Mouse (Mus musculus): ENCODE measurements around the gene Etnppl. TPM values are rescaled to one million over a fixed set of nuclear protein-coding genes. Genes with fewer than 3 reads are reported as not detected.

The Etnppl gene
- polyA plus RNA-seq, 2 experiments = 0.03 TPM; not detected in 1

DNA sequence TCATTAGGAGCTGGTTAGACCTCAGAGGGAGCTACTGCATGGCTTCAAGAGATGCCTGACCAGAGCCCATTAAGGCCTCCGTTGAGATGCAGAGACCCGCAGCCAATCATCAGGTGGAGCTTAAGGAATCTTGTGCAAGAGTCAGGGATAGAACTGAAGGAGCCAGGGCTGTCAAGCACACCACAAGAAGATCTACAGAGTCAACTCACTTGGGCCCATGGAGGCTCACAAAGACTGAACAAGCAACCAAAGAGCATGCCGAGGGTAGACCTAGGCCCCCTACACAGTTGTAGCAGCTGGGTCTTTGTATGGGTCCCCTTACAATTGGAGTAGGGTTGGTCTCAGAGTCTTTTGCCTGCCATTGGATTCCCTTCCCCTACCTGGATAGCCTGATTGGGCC is 45.2 kb downstream of the Etnppl start:
- ATAC-seq (ENCODE audit: insufficient read depth) (no peak), DNase-seq (ENCODE audit: low read depth in 3 of 3, low spot score in 3 of 3) (no peak)
- TF ChIP-seq CTCF (IDR thresholded peaks at IDR 0.05; ENCODE audit: low read depth) (no peak), EP300 (IDR thresholded peaks at IDR 0.05; ENCODE audit: low read depth) (no peak)
- Histone ChIP-seq H3K27me3 (ENCODE audit: control insufficient read depth, insufficient read depth, low read length) (no peaks in the 10 kb centered on the region), H3K9me3 (ENCODE audit: control insufficient read depth, low read length) (no peaks in the 10 kb centered on the region), H3K4me1 (replicated peaks; ENCODE audit: control insufficient read depth in 2 of 2, insufficient read depth in 2 of 2, low read length in 1 of 2) (no peaks in the 10 kb centered on the region), H3K36me3 (replicated peaks; ENCODE audit: control insufficient read depth, insufficient read depth, low read depth) (no peaks in the 10 kb centered on the region), H3K4me2 (ENCODE audit: low read depth) (no peak overlapping the region), H3K9ac (replicated peaks) (no peak overlapping the region), H3K4me3 (ENCODE audit: insufficient read depth in 1 of 2, low read depth in 2 of 2, low read length in 2 of 2) (no peak overlapping the region), H3K27ac (no peak overlapping the region)
- 73% methylated on average over 3 of the region's 3 CpGs for WGBS (ENCODE audit: insufficient replicate concordance)

DNA sequence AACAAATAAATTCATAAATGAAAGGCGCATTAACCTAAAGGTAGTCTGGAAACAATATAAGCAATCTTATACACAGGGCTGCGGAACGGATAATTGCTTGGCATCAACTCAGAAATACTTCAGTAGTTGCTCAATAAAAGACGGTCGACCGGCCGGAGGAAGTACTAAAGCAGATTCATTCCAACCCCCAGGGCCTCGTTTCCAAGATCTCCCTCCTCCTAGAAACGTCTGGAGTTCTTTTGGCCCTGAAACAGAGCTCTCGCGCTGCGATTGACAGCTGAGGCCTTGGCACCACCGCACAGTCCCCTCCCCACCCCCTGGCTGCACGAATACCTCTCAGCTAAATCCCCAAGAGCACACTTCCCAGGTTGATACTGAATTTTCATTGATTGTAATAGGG is 54.0 kb downstream of the Etnppl start:
- 67% methylated on average over 14 of the region's 14 CpGs for WGBS (ENCODE audit: insufficient replicate concordance)

DNA sequence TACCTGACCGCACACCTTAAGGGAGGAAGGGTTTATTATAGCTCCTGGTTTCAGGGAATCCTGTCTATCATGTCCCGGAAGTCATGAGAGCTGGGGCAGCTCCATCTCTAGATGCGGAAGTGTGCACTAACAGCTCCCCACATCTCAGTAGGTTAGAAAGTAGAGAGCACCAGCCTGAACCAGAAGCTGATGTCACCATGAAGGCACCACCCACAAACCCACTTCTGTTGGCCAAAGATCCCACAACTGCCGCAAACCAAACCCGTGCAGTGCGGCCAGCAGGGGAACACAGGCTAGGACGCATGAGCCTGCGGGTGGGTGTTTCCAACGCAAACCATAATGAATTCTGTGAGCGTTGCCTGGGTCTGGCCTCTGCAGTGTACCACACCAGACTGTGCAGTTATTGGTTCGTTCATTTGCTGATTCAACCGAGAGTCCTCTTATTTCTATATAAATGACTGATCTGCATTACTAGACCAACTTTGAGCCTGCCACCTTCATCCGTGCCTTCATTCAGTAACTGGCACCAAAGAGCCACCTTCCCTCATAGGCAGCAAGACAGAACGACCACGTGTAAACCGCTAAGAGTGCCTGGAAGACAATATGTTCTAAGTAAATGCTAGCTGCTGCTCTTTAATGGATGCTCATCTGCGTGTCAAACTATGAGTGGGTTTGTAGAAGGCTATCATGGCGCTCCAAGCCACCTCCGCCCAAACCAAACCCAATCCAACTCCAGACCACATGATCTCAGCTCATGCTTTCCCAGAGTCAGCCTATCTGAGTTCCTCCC is 60.6 kb downstream of the Etnppl start:
- Histone ChIP-seq H3K27ac (no peak overlapping the region), H3K27me3 (ENCODE audit: control insufficient read depth, insufficient read depth, low read length) (no peaks in the 10 kb centered on the region), H3K4me1 (replicated peaks; ENCODE audit: control insufficient read depth in 2 of 2, insufficient read depth in 2 of 2, low read length in 1 of 2) (no peaks in the 10 kb centered on the region), H3K4me3 (ENCODE audit: insufficient read depth in 1 of 2, low read depth in 2 of 2, low read length in 2 of 2) (no peak overlapping the region), H3K4me2 (ENCODE audit: low read depth) (no peak overlapping the region), H3K9ac (replicated peaks) (no peak overlapping the region), H3K9me3 (ENCODE audit: control insufficient read depth, low read length) (no peaks in the 10 kb centered on the region), H3K36me3 (replicated peaks; ENCODE audit: control insufficient read depth, insufficient read depth, low read depth) (no peaks in the 10 kb centered on the region)
- WGBS (ENCODE audit: insufficient replicate concordance) = 76% methylated on average over 19 of the region's 19 CpGs
- TF ChIP-seq CTCF (IDR thresholded peaks at IDR 0.05; ENCODE audit: low read depth) (no peak), EP300 (IDR thresholded peaks at IDR 0.05; ENCODE audit: low read depth) (no peak)
- DNase-seq (ENCODE audit: low read depth in 3 of 3, low spot score in 3 of 3) = no peak
- ATAC-seq (ENCODE audit: insufficient read depth) = no peak

More for the DNA sequence above, 54.0 kb downstream of the Etnppl start:
- no peak overlapping the region for H3K4me3 ChIP-seq (ENCODE audit: insufficient read depth in 1 of 2, low read depth in 2 of 2, low read length in 2 of 2)
- no peak for DNase-seq (ENCODE audit: low read depth in 3 of 3, low spot score in 3 of 3)
- no peak overlapping the region for H3K9ac ChIP-seq (replicated peaks)
- no peaks in the 10 kb centered on the region for H3K27me3 ChIP-seq (ENCODE audit: control insufficient read depth, insufficient read depth, low read length)
- H3K4me2 ChIP-seq (ENCODE audit: low read depth) = no peak overlapping the region
- no peak for TF ChIP-seq EP300 (IDR thresholded peaks at IDR 0.05; ENCODE audit: low read depth)
- no peak for TF ChIP-seq CTCF (IDR thresholded peaks at IDR 0.05; ENCODE audit: low read depth)
- no peaks in the 10 kb centered on the region for H3K4me1 ChIP-seq (replicated peaks; ENCODE audit: control insufficient read depth in 2 of 2, insufficient read depth in 2 of 2, low read length in 1 of 2)
- ATAC-seq (ENCODE audit: insufficient read depth) = no peak
- H3K9me3 ChIP-seq (ENCODE audit: control insufficient read depth, low read length) = no peaks in the 10 kb centered on the region
- H3K36me3 ChIP-seq (replicated peaks; ENCODE audit: control insufficient read depth, insufficient read depth, low read depth) = no peaks in the 10 kb centered on the region
- no peak overlapping the region for H3K27ac ChIP-seq

DNA sequence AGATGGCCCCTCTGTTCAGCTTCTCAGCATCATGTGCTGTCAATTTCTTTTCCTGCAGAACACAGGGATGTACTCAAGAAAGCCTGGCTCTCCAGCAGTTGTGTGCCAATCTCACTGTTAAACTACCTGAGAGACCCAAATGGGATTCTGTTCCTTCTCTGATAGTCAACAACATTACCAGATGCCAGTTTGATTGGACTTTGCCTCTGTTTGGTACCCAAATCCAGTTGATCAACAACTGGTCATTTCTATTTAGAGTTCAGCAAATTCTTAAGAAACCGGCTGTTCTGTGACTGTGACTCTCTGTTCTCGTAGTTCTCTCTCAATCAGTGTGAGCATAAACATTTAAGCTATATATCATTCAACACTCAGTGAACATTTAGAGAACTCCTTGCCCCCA is 64.0 kb downstream of the Etnppl start:
- WGBS (ENCODE audit: insufficient replicate concordance) = 58% methylated on average over 2 of the region's 2 CpGs
- no peak overlapping the region for H3K4me2 ChIP-seq (ENCODE audit: low read depth)
- ATAC-seq (ENCODE audit: insufficient read depth) (no peak), DNase-seq (ENCODE audit: low read depth in 3 of 3, low spot score in 3 of 3) (no peak)
- H3K9me3 ChIP-seq (ENCODE audit: control insufficient read depth, low read length) = no peaks in the 10 kb centered on the region
- H3K36me3 ChIP-seq (replicated peaks; ENCODE audit: control insufficient read depth, insufficient read depth, low read depth) = no peaks in the 10 kb centered on the region
- no peaks in the 10 kb centered on the region for H3K4me1 ChIP-seq (replicated peaks; ENCODE audit: control insufficient read depth in 2 of 2, insufficient read depth in 2 of 2, low read length in 1 of 2)
- H3K27ac ChIP-seq = no peak overlapping the region
- no peaks in the 10 kb centered on the region for H3K27me3 ChIP-seq (ENCODE audit: control insufficient read depth, insufficient read depth, low read length)
- no peak overlapping the region for H3K9ac ChIP-seq (replicated peaks)
- TF ChIP-seq EP300 (IDR thresholded peaks at IDR 0.05; ENCODE audit: low read depth) = no peak
- H3K4me3 ChIP-seq (ENCODE audit: insufficient read depth in 1 of 2, low read depth in 2 of 2, low read length in 2 of 2) = no peak overlapping the region

DNA sequence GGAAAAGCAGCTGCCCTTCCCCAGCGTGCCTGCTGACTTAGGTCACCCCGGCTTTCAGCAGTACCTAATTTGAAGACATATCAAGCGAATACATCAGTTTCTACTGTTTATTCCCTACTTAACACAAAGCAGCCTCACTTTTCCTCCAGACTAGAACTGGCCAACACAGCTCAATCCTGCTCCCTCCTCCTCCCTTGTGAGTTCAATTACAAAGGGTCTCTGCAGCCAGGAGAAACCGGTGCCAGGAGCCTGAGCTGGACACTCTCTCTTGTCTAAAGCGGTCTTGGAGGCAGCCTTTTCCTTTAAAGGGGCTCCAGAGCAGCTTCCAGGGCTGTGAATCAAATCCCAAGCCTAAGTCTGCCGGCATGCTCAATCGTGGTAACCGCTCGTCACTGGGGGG is 64.9 kb downstream of the Etnppl start:
- 68% methylated on average over 9 of the region's 9 CpGs for WGBS (ENCODE audit: insufficient replicate concordance)
- H3K27ac ChIP-seq = no peak overlapping the region
- no peak for ATAC-seq (ENCODE audit: insufficient read depth)

More for the DNA sequence above, 64.9 kb downstream of the Etnppl start:
- no peak for DNase-seq (ENCODE audit: low read depth in 3 of 3, low spot score in 3 of 3)
- Histone ChIP-seq H3K27me3 (ENCODE audit: control insufficient read depth, insufficient read depth, low read length) (no peaks in the 10 kb centered on the region), H3K4me3 (ENCODE audit: insufficient read depth in 1 of 2, low read depth in 2 of 2, low read length in 2 of 2) (no peak overlapping the region), H3K9me3 (ENCODE audit: control insufficient read depth, low read length) (no peaks in the 10 kb centered on the region), H3K4me2 (ENCODE audit: low read depth) (no peak overlapping the region), H3K36me3 (replicated peaks; ENCODE audit: control insufficient read depth, insufficient read depth, low read depth) (no peaks in the 10 kb centered on the region), H3K4me1 (replicated peaks; ENCODE audit: control insufficient read depth in 2 of 2, insufficient read depth in 2 of 2, low read length in 1 of 2) (no peaks in the 10 kb centered on the region), H3K9ac (replicated peaks) (no peak overlapping the region)
- TF ChIP-seq EP300 (IDR thresholded peaks at IDR 0.05; ENCODE audit: low read depth) (no peak), CTCF (IDR thresholded peaks at IDR 0.05; ENCODE audit: low read depth) (no peak)
